Mouse (Mus musculus) neutrophil, adult 5-6 weeks (primary cell): ENCODE measurements around the gene Lep. TPM values are rescaled to one million over a fixed set of nuclear protein-coding genes. Genes with fewer than 3 reads are reported as not detected.

Experiments used
- ATAC-seq: fragments of 151-379, 151-347 bp; 2 replicates; pipeline ENCODE4 v1.8.0; 2017; ENCODE audit warnings: mild to moderate bottlenecking, moderate TSS enrichment; ENCODE audit not compliant: insufficient number of reproducible peaks, poor library complexity, low FRiP score, severe bottlenecking; ENCODE audit errors: extremely low read depth
- total RNA-seq: library from RNA; stranded (forward); fragments of 200-1000 nt; gene quantifications from 2 replicates; pipeline ENCODE4 v1.2.3, GENCODE M21; 2017

The Lep gene
- total RNA-seq, 1 experiment from 2014 or later, result not detected

GRCm38 (mm10) chr6:29036698-29037097, 23.3 kb upstream of the Lep start:
- ATAC-seq, result no peak

DNA sequence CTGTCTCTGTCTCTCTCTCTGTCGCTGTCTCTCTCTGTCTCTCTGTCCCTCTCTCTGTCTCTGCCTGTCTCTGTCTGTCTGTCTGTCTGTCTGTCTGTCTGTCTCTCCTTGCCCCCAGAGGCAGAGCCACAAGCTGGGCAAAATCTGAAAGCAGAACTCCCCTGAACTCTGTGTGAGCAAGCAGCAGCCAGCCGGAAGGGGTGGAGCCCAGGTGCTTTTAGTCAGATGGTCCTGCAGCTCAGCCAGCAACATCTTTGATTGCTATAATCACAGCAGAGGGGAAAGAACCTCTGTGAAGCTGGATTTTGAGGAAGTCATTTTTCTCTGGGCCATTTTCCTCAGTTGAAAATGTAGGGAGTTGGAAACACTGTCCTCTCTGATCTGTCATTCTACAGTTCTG, 19.8 kb upstream of the Lep start:
- ATAC-seq, result no peak

- ATAC-seq, result no peak
Observed at GRCm38 (mm10) chr6:29044029-29044428, 16.0 kb upstream of the Lep start.

DNA sequence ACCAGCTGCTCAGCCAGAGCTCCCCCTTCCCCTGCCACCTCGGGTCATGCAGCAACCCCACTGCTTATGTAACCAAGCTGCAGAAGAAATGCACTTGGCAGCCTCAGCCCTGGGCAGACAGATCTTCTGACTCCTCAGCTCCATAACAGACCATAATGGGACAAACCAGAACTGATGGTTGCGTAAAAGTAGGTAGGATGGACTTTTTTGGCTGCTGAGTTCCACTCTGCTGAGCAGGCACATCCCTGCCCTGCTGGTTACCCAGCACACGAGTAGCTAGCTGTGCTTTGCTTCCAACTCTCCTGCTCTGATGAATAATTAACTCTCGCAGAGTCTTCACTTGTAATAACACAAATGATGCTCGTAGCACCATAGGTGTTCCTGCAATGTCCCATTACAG, 10.1 kb upstream of the Lep start:
- ATAC-seq, result no peak

- no peak for ATAC-seq
Observed at GRCm38 (mm10) chr6:29052188-29052587, 7.8 kb upstream of the Lep start.

- no peak for ATAC-seq
Observed at GRCm38 (mm10) chr6:29053181-29053580, 6.8 kb upstream of the Lep start.

DNA sequence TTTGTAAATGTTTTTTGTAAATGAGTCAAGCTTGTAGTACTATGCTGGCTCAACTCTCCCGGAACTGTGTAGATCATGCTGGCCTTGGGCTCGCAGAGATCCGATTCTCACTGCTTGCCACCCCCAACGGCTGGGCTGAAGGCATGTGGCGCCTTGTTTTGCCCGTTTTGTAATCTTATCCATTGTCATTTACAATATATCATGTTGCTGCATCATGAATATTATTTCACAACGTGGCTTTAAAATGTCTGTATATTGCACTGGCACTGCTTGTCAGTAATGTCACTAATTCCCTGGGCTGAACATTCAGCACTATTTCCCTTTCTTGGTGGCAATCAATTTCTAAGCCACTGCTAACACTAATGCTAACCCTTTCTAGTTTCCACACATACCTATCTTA, 3.6 kb upstream of the Lep start:
- ATAC-seq, result no peak

DNA sequence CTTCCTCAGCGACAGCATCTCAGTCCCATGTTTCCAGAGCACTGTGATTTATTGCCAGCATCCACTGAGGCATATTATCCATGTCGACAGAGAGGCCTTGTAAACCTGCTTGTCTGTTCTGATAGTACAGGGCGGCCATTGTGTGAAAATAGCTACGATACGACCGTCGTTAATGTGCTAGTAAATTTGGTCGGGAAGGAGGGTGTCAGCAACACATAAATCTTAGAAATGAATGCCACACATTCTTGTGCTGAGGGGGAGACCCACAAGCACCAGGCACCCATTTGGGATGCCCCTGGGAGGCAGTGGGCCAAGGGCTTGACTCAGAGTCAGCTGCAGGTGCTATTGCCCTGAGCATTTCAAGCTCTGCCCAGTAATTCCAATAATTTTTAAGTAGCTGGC, 6.4 kb downstream of the Lep start:
- ATAC-seq, result no peak

DNA sequence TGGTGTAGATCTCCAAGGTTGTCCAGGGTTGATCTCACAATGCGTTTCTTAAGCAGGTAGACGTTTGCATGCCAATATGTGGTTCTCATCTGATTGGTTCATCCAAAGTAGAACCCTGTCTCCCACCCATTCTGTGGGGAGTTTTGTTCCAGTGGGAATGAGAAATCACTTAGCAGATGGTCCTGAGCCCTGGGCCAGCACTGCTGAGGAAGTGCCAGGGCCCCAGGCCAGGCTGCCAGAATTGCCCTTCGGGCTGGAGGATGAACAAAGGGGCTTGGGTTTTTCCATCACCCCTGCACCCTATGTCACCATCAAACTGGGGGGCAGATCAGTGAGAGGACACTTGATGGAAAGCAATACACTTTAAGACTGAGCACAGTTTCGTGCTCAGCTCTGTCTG, 12.2 kb downstream of the Lep start:
- ATAC-seq, result no peak

DNA sequence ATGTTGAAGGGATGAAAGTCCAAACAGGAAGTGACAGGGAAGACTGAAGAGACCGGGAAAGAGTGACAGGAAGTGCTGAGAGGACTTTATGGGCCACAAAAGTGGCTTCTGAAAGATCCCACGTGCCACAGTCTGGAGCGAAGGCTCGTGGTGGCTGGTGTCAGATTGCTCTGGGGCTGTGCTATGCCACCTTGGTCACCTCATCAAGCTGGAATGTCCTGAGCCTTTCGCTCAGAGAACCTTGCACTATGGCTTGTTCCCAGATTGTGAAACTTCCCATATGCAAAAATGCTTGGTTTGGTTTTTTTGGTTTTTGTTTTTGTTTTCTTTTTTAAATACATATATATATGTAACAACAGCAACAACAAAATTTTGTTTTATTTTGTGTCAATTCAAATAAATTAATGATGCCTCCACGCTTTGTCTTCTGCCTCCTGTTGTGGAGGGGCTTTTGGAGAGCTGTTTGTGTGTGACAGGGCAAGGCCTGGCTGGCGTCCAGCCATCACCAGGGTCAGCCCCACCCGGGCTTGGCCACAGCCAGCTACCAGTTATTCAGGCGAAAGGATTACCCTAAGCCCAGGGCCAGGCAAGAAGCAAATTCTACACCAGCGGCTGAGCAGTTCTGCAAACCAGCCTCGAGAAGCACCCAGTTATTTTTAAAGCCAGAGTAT, 13.6 kb downstream of the Lep start:
- no peak for ATAC-seq

DNA sequence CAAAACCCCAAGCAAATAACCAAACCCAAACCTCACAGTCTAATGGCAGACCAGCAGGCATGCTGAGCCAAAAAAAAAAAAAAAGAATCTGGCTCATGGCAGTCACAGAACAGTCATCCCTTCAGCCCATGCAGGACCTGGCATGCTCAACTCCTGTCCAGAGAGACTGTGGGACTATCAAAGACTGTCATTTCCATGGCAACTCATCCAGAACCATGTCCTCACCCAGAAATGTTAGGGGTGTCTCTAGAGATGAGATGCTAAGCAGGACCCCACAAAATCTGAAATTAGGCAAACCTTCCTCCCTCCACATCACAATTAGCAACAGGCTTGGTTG, 14.1 kb downstream of the Lep start:
- no peak for ATAC-seq

DNA sequence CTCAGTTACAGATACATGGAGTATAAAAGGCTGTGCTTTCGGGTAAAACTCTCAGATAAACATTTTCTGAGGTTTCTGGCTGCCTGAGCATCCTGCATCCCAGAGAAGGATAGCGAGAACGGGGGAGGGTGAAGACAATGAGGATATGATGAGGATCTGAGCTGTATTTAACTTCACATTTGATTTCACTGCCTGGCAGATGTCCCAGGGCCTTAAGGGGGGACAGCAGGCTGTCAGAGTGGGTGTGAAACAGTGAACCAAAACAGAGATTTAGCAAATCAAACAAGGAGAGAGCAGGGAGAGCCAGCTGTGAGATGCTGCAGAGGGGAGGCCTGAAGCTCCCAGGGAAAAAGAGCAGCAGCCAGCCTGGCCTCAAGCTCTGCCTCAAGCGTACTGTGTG, 19.3 kb downstream of the Lep start:
- ATAC-seq, result no peak

DNA sequence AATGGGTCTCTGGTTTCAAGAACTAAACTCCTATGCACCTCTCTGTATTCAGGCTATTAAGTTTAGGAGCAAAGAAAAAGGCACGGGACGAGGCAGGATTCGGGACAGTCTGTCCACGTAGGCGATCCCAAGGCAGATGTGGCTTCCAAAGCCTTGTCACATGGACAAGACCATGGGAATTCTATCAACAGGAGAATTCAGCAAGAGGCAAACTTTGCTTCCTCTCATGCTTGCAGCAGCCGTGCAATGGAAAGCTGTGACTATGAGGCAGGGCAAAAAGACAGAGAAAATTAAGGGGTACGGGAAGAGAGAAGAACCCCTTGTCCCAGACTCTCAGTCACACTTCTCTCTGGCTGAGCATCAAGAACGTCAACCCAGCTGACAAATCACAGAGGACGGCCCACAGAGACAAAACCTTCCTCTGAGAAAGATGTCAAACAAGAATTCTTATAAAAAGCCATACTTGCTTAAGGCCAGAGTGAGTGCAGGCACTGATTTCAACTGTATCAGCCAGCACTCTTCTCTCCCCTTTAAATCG, 21.9 kb downstream of the Lep start:
- no peak for ATAC-seq

- no peak for ATAC-seq
Observed at GRCm38 (mm10) chr6:29082776-29083354, 22.8 kb downstream of the Lep start.

DNA sequence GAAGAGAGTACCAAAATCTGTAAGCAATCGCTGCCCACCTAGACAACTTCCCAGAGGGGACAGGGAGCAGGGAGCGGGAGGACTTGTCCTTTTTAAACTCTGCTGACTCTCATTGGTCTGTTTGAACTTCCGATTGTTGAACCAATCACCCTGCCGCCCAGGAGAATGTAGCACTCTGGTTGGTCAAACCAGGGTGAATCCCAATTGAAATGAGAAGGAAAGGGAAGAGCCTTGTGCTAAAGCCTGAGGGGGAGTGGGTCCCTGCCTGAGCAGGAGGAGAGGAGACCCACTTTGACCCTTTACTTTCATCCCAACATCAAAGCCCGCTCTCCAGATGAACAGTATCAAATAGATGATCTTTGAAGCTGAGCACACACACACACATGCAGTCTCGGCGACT, 24.4 kb downstream of the Lep start:
- ATAC-seq, result no peak

- no peak for ATAC-seq
Observed at GRCm38 (mm10) chr6:29087921-29088709, 28.1 kb downstream of the Lep start.

DNA sequence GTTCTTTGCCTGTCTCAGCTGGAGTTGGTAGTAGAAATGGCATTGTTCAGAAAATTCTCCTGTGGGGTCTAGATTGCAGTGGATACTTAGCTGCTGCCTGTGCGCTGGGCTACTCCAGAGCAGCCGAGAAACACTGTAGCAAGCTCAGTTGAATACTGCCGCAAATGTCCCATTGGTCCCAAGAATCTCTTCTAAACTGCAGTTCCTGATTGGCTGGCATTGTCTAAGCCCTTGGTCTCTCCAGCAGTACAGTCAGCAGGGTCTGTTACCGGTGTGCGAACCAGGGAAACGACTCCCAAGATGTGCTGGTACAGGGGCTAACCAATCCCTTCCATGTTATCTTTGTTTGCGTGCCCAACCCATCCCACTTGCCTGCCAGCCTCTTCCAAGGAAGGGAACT, 32.2 kb downstream of the Lep start:
- ATAC-seq, result no peak

DNA sequence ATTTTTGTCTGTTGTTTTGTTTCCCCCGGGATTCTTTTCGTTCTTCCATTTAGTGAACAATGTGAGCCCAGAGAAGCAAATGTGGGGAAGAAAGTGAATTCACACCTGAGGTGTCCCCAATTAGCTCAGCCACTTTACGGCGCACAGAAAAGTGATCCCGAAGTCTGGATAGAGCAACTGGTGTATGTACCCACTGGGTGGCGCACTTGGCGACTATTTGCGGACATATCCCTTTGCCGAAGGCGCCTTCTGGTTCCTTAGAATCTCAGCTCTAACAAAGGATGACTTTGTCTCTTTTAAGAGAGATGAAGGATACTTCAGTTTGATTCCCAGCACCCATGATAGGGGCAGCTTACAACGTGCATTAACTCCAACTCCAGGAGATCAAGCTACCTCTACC, 32.9 kb downstream of the Lep start:
- no peak for ATAC-seq

- no peak for ATAC-seq
Observed at GRCm38 (mm10) chr6:29099536-29100170, 39.6 kb downstream of the Lep start.

DNA sequence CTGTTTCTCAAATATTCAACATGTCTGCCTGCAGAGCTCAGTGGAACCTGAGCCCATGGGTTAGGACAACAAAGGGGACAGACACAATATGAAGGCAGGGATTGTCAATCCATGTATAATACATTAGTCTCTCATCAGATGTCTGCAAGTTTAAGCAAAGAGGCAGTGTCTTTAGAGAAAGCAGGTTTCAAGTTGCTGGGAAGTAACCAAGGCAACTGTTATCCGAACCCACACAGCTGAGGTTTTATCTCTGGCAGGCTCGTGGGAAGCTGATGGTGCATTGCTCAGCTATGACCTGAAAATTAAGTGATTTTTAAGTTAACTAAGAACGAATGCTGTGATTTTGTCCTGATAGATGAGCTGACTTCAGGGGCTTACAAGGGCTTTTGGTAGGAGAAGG, 40.4 kb downstream of the Lep start:
- ATAC-seq, result no peak
